Mouse (Mus musculus): ENCODE data around the gene Gucy2d. TPM values are rescaled to one million over a fixed set of nuclear protein-coding genes. Genes with fewer than 3 reads are reported as not detected.

The Gucy2d gene
- polyA plus RNA-seq, 1 experiment from 2014 or later = not detected

DNA sequence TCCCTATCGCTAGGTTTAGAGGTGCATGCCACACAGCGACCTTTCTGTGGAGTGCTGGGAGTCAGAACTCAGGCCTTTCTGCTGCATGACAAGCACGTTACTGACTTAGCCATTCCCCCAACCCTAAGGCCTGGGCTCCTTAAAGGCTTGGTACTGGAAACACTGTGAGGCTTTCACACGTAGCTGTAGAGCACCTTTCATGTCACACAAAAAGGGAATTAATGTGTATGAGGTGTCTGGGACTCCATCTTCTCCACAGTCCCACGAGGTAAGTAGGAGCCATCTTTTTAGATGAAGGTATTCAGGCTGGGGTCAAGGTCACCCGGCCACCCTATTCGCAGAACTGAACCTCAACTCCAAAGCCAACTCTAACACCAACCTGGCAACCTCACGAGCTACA lies 41.6 kb downstream of the Gucy2d start:
- H3K27ac ChIP-seq (replicated peaks) = no peak overlapping the region; the same call in 1 of the 2 replicates
- H3K4me2 ChIP-seq (replicated peaks) = no peak overlapping the region
- peaks cover 10% of the 10 kb centered on the region; the same call in 1 of the 2 replicates for H3K27me3 ChIP-seq
- 80% methylated on average over 8 of the region's 8 CpGs for WGBS
- no peak overlapping the region for H3K9ac ChIP-seq
- peaks cover 38% of the 10 kb centered on the region for H3K4me1 ChIP-seq
- H3K4me3 ChIP-seq (replicated peaks) = no peak overlapping the region
- ATAC-seq (ENCODE audit: insufficient number of reproducible peaks, low FRiP score, low TSS enrichment, low read depth) = no peak
- no peaks in the 10 kb centered on the region for H3K9me3 ChIP-seq (replicated peaks)
- H3K36me3 ChIP-seq = no peaks in the 10 kb centered on the region

DNA sequence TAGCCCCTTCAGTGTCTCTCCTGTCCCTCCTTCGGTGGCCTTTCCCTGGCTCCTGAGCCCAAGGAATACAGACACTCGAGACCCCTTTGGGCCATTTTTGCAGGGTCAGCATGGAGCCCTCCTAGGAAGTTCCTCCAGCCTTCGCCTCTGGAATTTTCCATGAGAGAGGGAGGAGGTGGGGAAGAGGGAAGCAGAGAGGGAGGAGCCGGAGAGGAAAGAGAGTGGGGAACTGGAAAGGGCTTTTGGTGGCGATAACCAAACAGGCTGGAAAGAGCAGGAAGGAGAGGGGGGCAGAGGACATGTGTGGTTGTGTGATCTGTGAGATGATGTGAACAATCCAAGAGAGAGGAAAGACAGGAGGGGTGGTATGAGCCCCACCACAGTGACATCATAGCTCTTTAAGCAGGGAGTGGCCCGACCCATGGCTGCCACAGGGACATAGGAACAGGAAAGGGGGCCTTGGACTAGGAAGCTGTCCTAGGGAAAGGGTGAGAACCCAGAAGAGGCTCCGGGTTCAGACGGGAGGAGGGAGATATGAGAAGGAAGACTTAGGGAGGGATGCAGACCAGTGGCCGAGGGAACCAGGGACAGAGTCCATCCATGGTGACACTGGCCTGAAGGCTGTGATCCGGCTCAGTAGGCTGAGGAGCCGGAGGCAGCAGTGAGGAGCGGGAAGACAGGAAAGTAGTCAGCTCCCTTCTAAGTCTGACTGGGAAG lies 42.5 kb downstream of the Gucy2d start:
- Histone ChIP-seq H3K36me3 (no peaks in the 10 kb centered on the region), H3K4me1 (peaks cover 39% of the 10 kb centered on the region), H3K4me2 (replicated peaks) (no peak overlapping the region), H3K4me3 (replicated peaks) (no peak overlapping the region), H3K9me3 (replicated peaks) (no peaks in the 10 kb centered on the region), H3K27ac (replicated peaks) (peak overlapping the region; percentile 58), H3K9ac (no peak overlapping the region), H3K27me3 (peaks cover 10% of the 10 kb centered on the region; the same call in 1 of the 2 replicates)
- no peak for ATAC-seq (ENCODE audit: insufficient number of reproducible peaks, low FRiP score, low TSS enrichment, low read depth)
- 46% methylated on average over 12 of the region's 12 CpGs for WGBS

DNA sequence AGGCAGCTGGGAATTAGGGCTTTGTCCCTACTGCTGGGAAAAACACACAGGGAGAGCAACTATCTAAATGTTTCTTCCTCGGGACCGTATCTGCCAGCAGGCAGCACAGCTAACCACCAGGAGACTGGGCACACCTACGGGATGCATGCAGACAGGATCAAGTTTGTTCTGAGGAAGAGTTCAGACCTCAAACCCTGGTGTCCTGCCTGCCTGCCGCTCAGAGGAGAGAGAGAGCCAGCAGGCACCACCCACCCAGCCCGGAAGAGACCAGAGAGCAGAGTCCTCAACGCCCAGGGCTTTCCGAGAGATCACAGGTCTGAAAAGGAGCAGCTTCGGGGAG lies 43.0 kb downstream of the Gucy2d start:
- H3K4me2 ChIP-seq (replicated peaks) = no peak overlapping the region
- peaks cover 10% of the 10 kb centered on the region; the same call in 1 of the 2 replicates for H3K27me3 ChIP-seq
- no peaks in the 10 kb centered on the region for H3K36me3 ChIP-seq
- H3K4me1 ChIP-seq = peaks cover 39% of the 10 kb centered on the region
- H3K9me3 ChIP-seq (replicated peaks) = no peaks in the 10 kb centered on the region
- no peak for ATAC-seq (ENCODE audit: insufficient number of reproducible peaks, low FRiP score, low TSS enrichment, low read depth)
- no peak overlapping the region for H3K9ac ChIP-seq
- H3K27ac ChIP-seq (replicated peaks) = peak overlapping the region; percentile 58; the same call in 1 of the 2 replicates
- whole genome bisulfite sequencing = 23% methylated on average over 8 of the region's 8 CpGs
- H3K4me3 ChIP-seq (replicated peaks) = no peak overlapping the region

DNA sequence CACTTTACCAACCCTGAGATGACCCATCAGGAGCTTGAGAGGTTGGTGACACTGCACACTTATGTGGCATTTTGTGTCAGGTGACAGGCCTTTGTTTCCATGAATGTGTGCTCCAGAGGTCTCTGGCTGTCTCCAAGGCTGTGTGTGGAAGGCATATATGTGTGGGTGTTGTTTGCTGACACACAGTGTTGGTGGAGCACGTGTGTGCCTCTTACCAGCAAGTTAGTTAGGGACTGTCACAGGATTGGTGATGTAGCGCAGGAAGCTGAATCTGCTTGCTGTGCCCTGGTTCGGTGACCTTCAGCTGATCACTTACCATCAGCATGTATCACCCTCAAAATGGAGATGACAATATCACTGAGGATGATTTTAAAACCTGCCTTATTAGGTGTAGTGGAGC lies 44.7 kb downstream of the Gucy2d start:
- Histone ChIP-seq H3K9me3 (replicated peaks) (no peaks in the 10 kb centered on the region), H3K27me3 (peaks cover 8% of the 10 kb centered on the region; the same call in 1 of the 2 replicates), H3K36me3 (no peaks in the 10 kb centered on the region), H3K4me3 (replicated peaks) (no peak overlapping the region), H3K4me2 (replicated peaks) (no peak overlapping the region), H3K9ac (no peak overlapping the region), H3K27ac (replicated peaks) (no peak overlapping the region), H3K4me1 (peaks cover 51% of the 10 kb centered on the region)
- WGBS = 84% methylated on average over 3 of the region's 3 CpGs
- ATAC-seq (ENCODE audit: insufficient number of reproducible peaks, low FRiP score, low TSS enrichment, low read depth) = no peak

DNA sequence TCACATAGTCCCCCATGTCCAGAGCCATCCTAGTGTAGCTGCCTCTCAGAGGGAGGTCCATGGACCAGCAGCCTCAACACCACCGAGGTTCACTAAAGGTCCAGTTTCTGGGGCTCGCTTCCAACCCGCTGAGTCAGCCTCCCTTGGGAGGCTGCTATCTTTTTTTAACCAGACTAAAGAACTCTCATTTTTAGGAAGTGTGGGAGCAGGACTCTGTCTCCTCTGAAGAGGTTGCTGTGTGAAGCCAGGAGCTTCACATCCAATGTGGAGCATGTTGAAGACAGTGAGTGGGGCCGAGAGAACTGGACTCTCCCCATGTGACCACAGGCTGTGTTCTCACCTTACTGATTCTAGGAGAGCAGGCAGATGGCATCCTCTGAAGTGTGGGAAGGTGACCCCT lies 45.3 kb downstream of the Gucy2d start:
- Histone ChIP-seq H3K4me2 (replicated peaks) (no peak overlapping the region), H3K36me3 (no peaks in the 10 kb centered on the region), H3K9me3 (replicated peaks) (no peaks in the 10 kb centered on the region), H3K4me1 (peaks cover 57% of the 10 kb centered on the region), H3K9ac (no peak overlapping the region), H3K27me3 (0 out of 2 replicates have a peak, but pooled peaks cover 2% of the 10 kb centered on the region), H3K27ac (replicated peaks) (no peak overlapping the region), H3K4me3 (replicated peaks) (no peak overlapping the region)
- ATAC-seq (ENCODE audit: insufficient number of reproducible peaks, low FRiP score, low TSS enrichment, low read depth) = no peak
- whole genome bisulfite sequencing = 82% methylated on average over 4 of the region's 4 CpGs

DNA sequence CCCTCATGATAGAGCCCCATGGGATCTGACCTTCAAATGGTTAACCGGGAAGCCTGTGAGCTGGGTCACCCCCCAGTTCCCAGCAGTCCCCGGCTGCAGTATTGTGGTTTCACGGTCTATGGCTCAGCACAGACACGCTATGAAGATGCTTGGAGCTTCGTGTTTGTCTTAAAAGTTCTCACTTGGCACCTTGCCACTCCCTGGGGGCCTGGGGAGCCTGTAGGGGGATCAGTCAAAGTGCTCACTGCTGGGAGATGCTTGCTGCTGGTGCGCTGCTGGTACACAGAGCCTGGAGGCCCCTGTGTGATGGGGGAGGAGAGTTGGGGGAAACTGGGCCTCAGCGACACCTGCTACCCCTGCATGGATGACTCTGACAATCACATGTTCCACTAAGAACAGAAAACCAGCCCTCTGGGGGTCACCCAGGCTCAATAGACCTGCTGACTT lies 46.3 kb downstream of the Gucy2d start:
- 0 out of 2 replicates have a peak, but pooled peaks have one; percentile 14 for ATAC-seq (ENCODE audit: insufficient number of reproducible peaks, low FRiP score, low TSS enrichment, low read depth)
- H3K27me3 ChIP-seq = no peaks in the 10 kb centered on the region
- peaks cover 59% of the 10 kb centered on the region for H3K4me1 ChIP-seq
- no peak overlapping the region for H3K4me2 ChIP-seq (replicated peaks)
- no peaks in the 10 kb centered on the region for H3K9me3 ChIP-seq (replicated peaks)
- no peak overlapping the region for H3K9ac ChIP-seq
- no peak overlapping the region for H3K27ac ChIP-seq (replicated peaks)
- 27% methylated on average over 7 of the region's 7 CpGs for WGBS
- no peaks in the 10 kb centered on the region for H3K36me3 ChIP-seq
- no peak overlapping the region for H3K4me3 ChIP-seq (replicated peaks)

DNA sequence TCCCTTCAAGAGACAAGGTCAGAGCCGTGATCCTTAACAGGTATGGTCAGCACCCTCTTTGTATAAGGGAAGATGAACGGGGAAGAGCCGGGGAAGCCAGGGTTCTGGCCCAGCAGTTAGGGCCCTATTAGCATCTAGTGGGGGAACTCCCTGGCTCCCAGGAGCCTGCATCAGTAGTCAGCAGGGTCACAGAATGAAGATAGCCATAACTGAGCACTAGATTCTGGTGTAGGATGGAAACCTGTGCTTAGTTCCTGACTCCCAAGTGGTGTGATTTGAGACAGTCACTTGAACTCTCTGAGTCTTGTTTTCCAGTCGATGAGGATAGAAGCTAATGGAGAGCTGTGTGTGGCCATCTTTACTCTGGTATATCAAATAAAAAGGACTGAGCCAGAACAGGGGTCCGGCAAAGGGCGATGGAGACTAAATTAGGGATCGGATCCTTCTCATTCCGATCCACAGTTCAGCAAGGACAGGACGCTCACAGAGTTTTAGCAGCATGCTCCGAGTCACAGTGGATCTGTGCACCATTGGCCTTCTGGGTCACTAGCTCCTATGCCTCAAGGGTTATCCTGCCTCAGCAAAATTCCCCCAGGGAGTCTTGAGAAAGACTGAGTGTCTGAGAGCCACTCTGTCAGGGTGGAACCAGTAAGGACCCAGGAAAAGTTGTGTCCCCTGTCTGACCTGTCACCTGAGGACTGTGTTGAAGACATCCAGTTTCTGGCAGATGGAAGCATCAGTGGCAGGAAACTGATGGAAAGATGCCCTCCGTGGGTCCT lies 47.2 kb downstream of the Gucy2d start:
- Histone ChIP-seq H3K9me3 (replicated peaks) (no peaks in the 10 kb centered on the region), H3K27me3 (no peaks in the 10 kb centered on the region), H3K4me3 (replicated peaks) (no peak overlapping the region), H3K4me2 (replicated peaks) (no peak overlapping the region), H3K4me1 (peaks cover 57% of the 10 kb centered on the region), H3K9ac (no peak overlapping the region), H3K27ac (replicated peaks) (no peak overlapping the region), H3K36me3 (no peaks in the 10 kb centered on the region)
- no peak for ATAC-seq (ENCODE audit: insufficient number of reproducible peaks, low FRiP score, low TSS enrichment, low read depth)
- WGBS = 85% methylated on average over 11 of the region's 11 CpGs

DNA sequence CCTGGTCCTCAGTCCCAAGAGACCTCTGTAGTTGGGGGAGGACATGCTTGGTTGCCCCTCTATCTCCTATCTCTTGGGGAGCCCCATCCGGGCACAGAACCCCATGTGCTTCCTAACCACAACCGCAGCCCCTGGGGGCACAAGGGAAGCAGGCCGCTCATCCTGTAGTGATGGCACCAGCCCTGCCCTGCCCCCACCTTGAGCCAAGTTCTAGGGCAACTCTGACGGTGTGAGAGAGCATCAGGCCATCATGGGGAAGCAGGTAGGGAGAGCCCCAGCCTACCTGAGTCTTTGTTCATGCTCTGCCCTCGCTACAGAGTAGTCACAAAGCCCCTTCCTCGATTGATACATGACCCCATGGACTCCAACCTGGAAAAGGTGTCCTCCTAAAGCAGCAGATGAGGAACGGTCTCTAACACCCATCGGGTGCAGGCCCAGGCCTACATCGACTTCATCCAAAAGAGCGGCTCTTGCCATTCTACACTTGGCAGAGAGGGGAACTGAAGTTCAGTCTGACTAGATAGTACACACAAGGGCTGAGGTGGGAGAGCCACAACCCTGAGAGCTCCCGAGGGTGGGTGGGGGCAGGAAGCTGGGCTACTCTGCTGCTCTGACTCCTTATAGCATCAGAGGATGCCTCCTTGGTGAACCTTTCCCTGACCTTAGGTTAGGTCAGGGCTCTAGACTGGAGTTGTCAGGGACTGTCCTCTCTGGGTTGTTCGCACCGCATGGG lies 48.3 kb downstream of the Gucy2d start:
- Histone ChIP-seq H3K27me3 (no peaks in the 10 kb centered on the region), H3K27ac (replicated peaks) (no peak overlapping the region), H3K4me1 (peaks cover 48% of the 10 kb centered on the region), H3K4me3 (replicated peaks) (no peak overlapping the region), H3K4me2 (replicated peaks) (no peak overlapping the region), H3K36me3 (no peaks in the 10 kb centered on the region), H3K9ac (no peak overlapping the region), H3K9me3 (replicated peaks) (no peaks in the 10 kb centered on the region)
- no peak for ATAC-seq (ENCODE audit: insufficient number of reproducible peaks, low FRiP score, low TSS enrichment, low read depth)
- 89% methylated on average over 13 of the region's 13 CpGs for WGBS

DNA sequence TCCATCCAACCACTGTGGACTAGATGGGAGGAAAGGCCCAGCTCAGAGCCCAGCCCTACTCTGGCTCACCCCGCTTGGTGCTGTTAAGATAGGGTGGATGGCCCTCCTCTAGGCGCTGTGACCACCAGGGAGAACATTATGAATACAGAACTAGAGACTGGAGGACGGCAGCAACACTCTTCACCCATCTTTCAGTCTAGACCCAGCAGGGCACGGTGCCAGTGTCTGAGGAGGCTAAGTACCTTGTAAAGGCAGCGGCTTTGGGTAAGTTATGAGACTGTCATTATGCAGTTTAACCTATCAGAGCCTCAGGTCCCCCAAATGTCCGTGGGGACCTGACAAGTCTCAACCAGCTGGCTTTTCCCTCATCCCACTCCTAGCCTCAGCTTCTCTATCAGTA lies 48.9 kb downstream of the Gucy2d start, which contains the start of gene Lrrc32:
Lrrc32 (plus strand) TSS at position 153 of the 400 bp plus-strand sequence.
- ATAC-seq (ENCODE audit: insufficient number of reproducible peaks, low FRiP score, low TSS enrichment, low read depth) = peak; percentile 13; the same call in 1 of the 2 replicates
- Histone ChIP-seq H3K27ac (replicated peaks) (no peak within 1 kb of the TSS), H3K27me3 (no peaks in the 10 kb centered on the region), H3K4me3 (replicated peaks) (peak within 1 kb of the TSS; percentile 57), H3K9me3 (replicated peaks) (no peaks in the 10 kb centered on the region), H3K4me2 (replicated peaks) (peak within 1 kb of the TSS; percentile 92), H3K9ac (peak within 1 kb of the TSS; percentile 4), H3K4me1 (peaks cover 45% of the 10 kb centered on the region), H3K36me3 (no peaks in the 10 kb centered on the region)
- WGBS = 57% methylated on average over 6 of the region's 6 CpGs

DNA sequence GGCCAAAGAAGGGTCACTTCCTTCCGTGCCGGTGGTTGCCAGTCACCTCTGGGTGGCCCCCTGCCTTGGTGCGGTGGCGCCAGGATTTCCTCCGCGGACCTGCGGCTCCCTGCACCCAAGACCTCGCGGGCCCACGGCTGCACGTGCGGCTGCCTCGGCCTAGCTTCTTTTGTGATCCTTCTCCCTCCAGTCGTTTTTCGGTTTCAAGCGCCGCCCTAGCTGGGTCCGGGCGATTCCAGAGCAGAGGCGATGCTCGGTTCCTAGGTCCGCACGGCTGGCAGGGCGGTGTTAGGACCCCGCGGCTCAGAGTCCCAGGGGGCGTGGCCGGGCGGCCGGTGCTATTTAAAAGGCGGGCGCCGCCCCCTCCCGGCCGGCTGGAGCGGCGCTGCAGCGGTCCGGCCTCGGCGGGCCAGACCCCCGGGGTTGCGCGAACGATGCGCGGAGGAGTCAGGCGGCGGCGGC lies 49.4 kb downstream of the Gucy2d start:
- no peaks in the 10 kb centered on the region for H3K9me3 ChIP-seq (replicated peaks)
- peak overlapping the region; percentile 57 for H3K4me3 ChIP-seq (replicated peaks)
- peak; percentile 66; the same call in 1 of the 2 replicates for ATAC-seq (ENCODE audit: insufficient number of reproducible peaks, low FRiP score, low TSS enrichment, low read depth)
- peak overlapping the region; percentile 92 for H3K4me2 ChIP-seq (replicated peaks)
- H3K27ac ChIP-seq (replicated peaks) = no peak overlapping the region
- peak overlapping the region; percentile 4 for H3K9ac ChIP-seq
- peaks cover 45% of the 10 kb centered on the region for H3K4me1 ChIP-seq
- under 1% methylated on average over 50 of the region's 50 CpGs for WGBS
- H3K36me3 ChIP-seq = no peaks in the 10 kb centered on the region
- H3K27me3 ChIP-seq = no peaks in the 10 kb centered on the region

DNA sequence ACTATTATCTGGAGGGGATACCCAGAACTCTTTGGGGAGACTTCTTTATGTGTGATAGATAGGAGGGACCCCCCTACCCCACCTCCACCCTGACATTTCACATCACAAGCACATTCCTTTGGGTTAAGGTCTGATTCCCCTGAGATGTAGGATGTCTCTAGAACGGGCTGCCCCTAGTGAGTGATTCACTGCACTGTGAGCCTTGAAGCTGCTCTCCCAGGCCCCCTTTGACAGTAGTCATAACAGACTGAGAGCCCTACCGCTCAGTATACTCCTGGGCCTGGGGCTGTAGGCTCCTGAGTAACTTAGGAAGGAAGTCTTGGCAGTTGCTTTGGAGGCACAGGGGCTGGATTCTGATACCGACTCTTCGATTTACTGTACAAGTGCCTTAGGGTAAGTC lies 50.1 kb downstream of the Gucy2d start:
- peak overlapping the region; percentile 4; the same call in 1 of the 2 replicates for H3K9ac ChIP-seq
- H3K27ac ChIP-seq (replicated peaks) = no peak overlapping the region
- H3K4me1 ChIP-seq = peaks cover 45% of the 10 kb centered on the region
- H3K4me2 ChIP-seq (replicated peaks) = peak overlapping the region; percentile 92
- peak overlapping the region; percentile 57 for H3K4me3 ChIP-seq (replicated peaks)
- H3K36me3 ChIP-seq = no peaks in the 10 kb centered on the region
- no peaks in the 10 kb centered on the region for H3K27me3 ChIP-seq
- H3K9me3 ChIP-seq (replicated peaks) = no peaks in the 10 kb centered on the region
- no peak for ATAC-seq (ENCODE audit: insufficient number of reproducible peaks, low FRiP score, low TSS enrichment, low read depth)
- 35% methylated on average over 4 of the region's 4 CpGs for WGBS
